ENCODE assay signal across 8 mouse cellular contexts in genomic region chr16:92465226-92465625, GRCm38 (mm10). TPM values are rescaled to one million over a fixed set of nuclear protein-coding genes. Genes with fewer than 3 reads are reported as not detected.
DNase-seq lines count a peak whose midpoint lies in the region; ATAC-seq lines count a peak whose summit lies in the region.

No protein-coding gene starts in this region.

- peak overlapping the region; percentile 85 for H3K4me2 ChIP-seq in kidney, embryonic 15.5 days
- peak overlapping the region; percentile 79 for H3K4me2 ChIP-seq in hindbrain, embryonic 12.5 days (replicated peaks)
- peak overlapping the region; percentile 60 for H3K4me2 ChIP-seq in midbrain, embryonic 15.5 days

- H3K27me3 ChIP-seq in kidney, embryonic 15.5 days, result no peaks in the 10 kb centered on the region
- H3K27me3 ChIP-seq in hindbrain, embryonic 12.5 days, result no peaks in the 10 kb centered on the region; the same call in 1 of the 2 replicates
- no peaks in the 10 kb centered on the region for H3K27me3 ChIP-seq in midbrain, embryonic 15.5 days (replicated peaks)

- no peak overlapping the region for H3K27ac ChIP-seq in kidney, embryonic 15.5 days
- H3K27ac ChIP-seq in hindbrain, embryonic 12.5 days, result no peak overlapping the region
- peak overlapping the region; percentile 82 for H3K27ac ChIP-seq in midbrain, embryonic 15.5 days

- no peaks in the 10 kb centered on the region for H3K36me3 ChIP-seq in kidney, embryonic 15.5 days
- no peaks in the 10 kb centered on the region for H3K36me3 ChIP-seq in hindbrain, embryonic 12.5 days
- H3K36me3 ChIP-seq in midbrain, embryonic 15.5 days (replicated peaks), result no peaks in the 10 kb centered on the region

- no peak for DNase-seq in kidney, postnatal 25 days
- DNase-seq in adipocyte (ENCODE audit: low spot score), result peak; percentile 27
- DNase-seq in urinary bladder, postnatal 4 days (ENCODE audit: low spot score in 2 of 2), result no peak
- DNase-seq in yolk sac, embryonic 10.5 days (ENCODE audit: low spot score), result no peak
- no peak for DNase-seq in left cerebral cortex, postnatal 36 days (ENCODE audit: low spot score in 2 of 2)

- no peaks in the 10 kb centered on the region for H3K9me3 ChIP-seq in kidney, embryonic 15.5 days (replicated peaks)
- H3K9me3 ChIP-seq in hindbrain, embryonic 12.5 days (replicated peaks), result no peaks in the 10 kb centered on the region
- no peaks in the 10 kb centered on the region for H3K9me3 ChIP-seq in midbrain, embryonic 15.5 days

- H3K9ac ChIP-seq in kidney, embryonic 15.5 days, result peak overlapping the region; percentile 89
- peak overlapping the region; percentile 86 for H3K9ac ChIP-seq in hindbrain, embryonic 12.5 days
- peak overlapping the region; percentile 68 for H3K9ac ChIP-seq in midbrain, embryonic 15.5 days

- 10% methylated on average over 10 of the region's 10 CpGs for WGBS in kidney, embryonic 15.5 days
- WGBS in hindbrain, embryonic 12.5 days, result 15% methylated on average over 10 of the region's 10 CpGs
- 3% methylated on average over 10 of the region's 10 CpGs for WGBS in midbrain, embryonic 15.5 days

- peaks cover 14% of the 10 kb centered on the region for H3K4me1 ChIP-seq in kidney, embryonic 15.5 days
- H3K4me1 ChIP-seq in hindbrain, embryonic 12.5 days, result peaks cover 14% of the 10 kb centered on the region
- peaks cover 30% of the 10 kb centered on the region for H3K4me1 ChIP-seq in midbrain, embryonic 15.5 days

- no peak for ATAC-seq in kidney, embryonic 15.5 days (replicated peaks; ENCODE audit: low FRiP score)
- ATAC-seq in hindbrain, embryonic 12.5 days (ENCODE audit: low FRiP score), result no peak
- ATAC-seq in midbrain, embryonic 15.5 days (replicated peaks), result 0 out of 2 replicates have a peak, but pooled peaks have one; percentile 0

- intact Hi-C loops in left cerebral cortex, postnatal 36 days (cut with DNase I), result no loop called here

- H3K4me3 ChIP-seq in kidney, embryonic 15.5 days (replicated peaks), result peak overlapping the region; percentile 94
- peak overlapping the region; percentile 85 for H3K4me3 ChIP-seq in hindbrain, embryonic 12.5 days
- H3K4me3 ChIP-seq in midbrain, embryonic 15.5 days, result peak overlapping the region; percentile 82

RNA-seq across cellular contexts. Expression of gene Rcan1, which starts 5.4 kb away (rescaled TPM):
- polyA plus RNA-seq in kidney, embryonic 15.5 days (2015; fragmentation: Nextera tagmentation; extraction: Ambion mirVana), result 26.5 and 27.0 TPM in 2 replicates
- polyA plus RNA-seq in hindbrain, embryonic 12.5 days (2016; fragmentation: Nextera tagmentation; extraction: Ambion mirVana), result 44.5 and 47.2 TPM in 2 replicates
- polyA plus RNA-seq in midbrain, embryonic 15.5 days (2015; fragmentation: Nextera tagmentation; extraction: Ambion mirVana), result 82.1 and 82.9 TPM in 2 replicates
- 10 to 100 TPM; 55.4 to 60.9 TPM for total RNA-seq in left cerebral cortex, postnatal 36 days (2021)

RNA-seq across cellular contexts. Expression of gene Clic6, which starts 20.3 kb away (rescaled TPM):
- 7.5 and 8.0 TPM in 2 replicates for polyA plus RNA-seq in kidney, embryonic 15.5 days (2015; fragmentation: Nextera tagmentation; extraction: Ambion mirVana)
- polyA plus RNA-seq in hindbrain, embryonic 12.5 days (2016; fragmentation: Nextera tagmentation; extraction: Ambion mirVana), result 13.2 and 15.3 TPM in 2 replicates
- 3.2 and 3.7 TPM in 2 replicates for polyA plus RNA-seq in midbrain, embryonic 15.5 days (2015; fragmentation: Nextera tagmentation; extraction: Ambion mirVana)
- total RNA-seq in left cerebral cortex, postnatal 36 days (2021), result 1 to 10 TPM in 1 of 2 experiments, under 1 TPM in 1; 0.62 to 2.1 TPM
